Mouse (Mus musculus): Measurements from ENCODE around the gene Zfp93.
"Not testable (repeated sequence)": the region's sequence is repeated elsewhere in the genome, so short reads cannot be mapped to it uniquely, and the experiment has no call there.

Gene Zfp93

GRCm38 (mm10) chr7:24270288-24270672 lies at the start of gene Zfp93:
Zfp93 (plus strand) TSS chr7:24270420.
- peak; percentile 42 to 44 for DNase-seq (ENCODE audit: low spot score in 2 of 2)

GRCm38 (mm10) chr7:24237040-24237791 lies 33.0 kb upstream of the Zfp93 start, which contains the start of gene Zfp109:
Zfp109 (minus strand) TSS chr7:24237560.
- DNase-seq (ENCODE audit: low spot score in 2 of 2), result peak; percentile 3 to 10

- DNase-seq (ENCODE audit: low spot score in 2 of 2), result no peak
Observed at GRCm38 (mm10) chr7:24253779-24254615, 16.2 kb upstream of the Zfp93 start.

- DNase-seq (ENCODE audit: low spot score in 2 of 2), result peak; percentile 7 to 17
Observed at GRCm38 (mm10) chr7:24254633-24255474, 15.4 kb upstream of the Zfp93 start, which contains the start of gene Zfp108. Zfp108 (plus strand) TSS chr7:24254794.

GRCm38 (mm10) chr7:24259306-24259999 lies 10.8 kb upstream of the Zfp93 start:
- no peak for DNase-seq (ENCODE audit: low spot score in 2 of 2)

- DNase-seq (ENCODE audit: low spot score in 2 of 2), result no peak
Observed at GRCm38 (mm10) chr7:24260000-24260312, 10.3 kb upstream of the Zfp93 start.

GRCm38 (mm10) chr7:24268176-24269155 lies 1.8 kb upstream of the Zfp93 start:
- no peak for DNase-seq (ENCODE audit: low spot score in 2 of 2)

- DNase-seq (ENCODE audit: low spot score in 2 of 2), result no peak
Observed at GRCm38 (mm10) chr7:24269256-24269655, 964 bp upstream of the Zfp93 start.

GRCm38 (mm10) chr7:24269667-24270287 lies 443 bp upstream of the Zfp93 start:
- DNase-seq (ENCODE audit: low spot score in 2 of 2), result no peak

GRCm38 (mm10) chr7:24271191-24271590 lies 971 bp downstream of the Zfp93 start:
- no peak for DNase-seq (ENCODE audit: low spot score in 2 of 2)

- no peak for DNase-seq (ENCODE audit: low spot score in 2 of 2)
Observed at GRCm38 (mm10) chr7:24274456-24274855, 4.2 kb downstream of the Zfp93 start.

GRCm38 (mm10) chr7:24278771-24279170 lies 8.6 kb downstream of the Zfp93 start:
- not testable (repeated sequence) for DNase-seq (ENCODE audit: low spot score in 2 of 2)

GRCm38 (mm10) chr7:24280031-24280857 lies 10.0 kb downstream of the Zfp93 start:
- DNase-seq (ENCODE audit: low spot score in 2 of 2), result no peak

- DNase-seq (ENCODE audit: low spot score in 2 of 2), result no peak
Observed at GRCm38 (mm10) chr7:24280858-24281145, 10.6 kb downstream of the Zfp93 start.

GRCm38 (mm10) chr7:24286090-24286489 lies 15.9 kb downstream of the Zfp93 start:
- no peak for DNase-seq (ENCODE audit: low spot score in 2 of 2)

- no peak for DNase-seq (ENCODE audit: low spot score in 2 of 2)
Observed at GRCm38 (mm10) chr7:24286916-24287315, 16.7 kb downstream of the Zfp93 start.

GRCm38 (mm10) chr7:24287670-24288069 lies 17.4 kb downstream of the Zfp93 start:
- DNase-seq (ENCODE audit: low spot score in 2 of 2), result no peak

GRCm38 (mm10) chr7:24288512-24288911 lies 18.3 kb downstream of the Zfp93 start:
- no peak for DNase-seq (ENCODE audit: low spot score in 2 of 2)

GRCm38 (mm10) chr7:24290106-24290693 lies 20.0 kb downstream of the Zfp93 start:
- DNase-seq (ENCODE audit: low spot score in 2 of 2), result no peak

All from natural killer cell, adult 2 months (primary cell).